Mouse (Mus musculus) small intestine, adult 2 months (tissue): ENCODE measurements around the gene Slc6a13.

Experiments used
- CTCF ChIP-seq: fragments of 200-500 bp; IDR thresholded peaks from 2 replicates; pipeline ENCODE4 v1.5.1; 2012; ENCODE audit warnings: low read depth, mild to moderate bottlenecking, control low read depth, inconsistent platforms, low read length, moderate library complexity, mixed read lengths; ENCODE audit not compliant: insufficient replicate concordance, insufficient read length; ENCODE audit errors: extremely low read depth
- POLR2A ChIP-seq: fragments of 200-500 bp; IDR thresholded peaks from 2 replicates; pipeline ENCODE4 v1.6.1; 2012; ENCODE audit warnings: low read depth, mild to moderate bottlenecking, control low read depth, inconsistent platforms, low read length, moderate library complexity

DNA sequence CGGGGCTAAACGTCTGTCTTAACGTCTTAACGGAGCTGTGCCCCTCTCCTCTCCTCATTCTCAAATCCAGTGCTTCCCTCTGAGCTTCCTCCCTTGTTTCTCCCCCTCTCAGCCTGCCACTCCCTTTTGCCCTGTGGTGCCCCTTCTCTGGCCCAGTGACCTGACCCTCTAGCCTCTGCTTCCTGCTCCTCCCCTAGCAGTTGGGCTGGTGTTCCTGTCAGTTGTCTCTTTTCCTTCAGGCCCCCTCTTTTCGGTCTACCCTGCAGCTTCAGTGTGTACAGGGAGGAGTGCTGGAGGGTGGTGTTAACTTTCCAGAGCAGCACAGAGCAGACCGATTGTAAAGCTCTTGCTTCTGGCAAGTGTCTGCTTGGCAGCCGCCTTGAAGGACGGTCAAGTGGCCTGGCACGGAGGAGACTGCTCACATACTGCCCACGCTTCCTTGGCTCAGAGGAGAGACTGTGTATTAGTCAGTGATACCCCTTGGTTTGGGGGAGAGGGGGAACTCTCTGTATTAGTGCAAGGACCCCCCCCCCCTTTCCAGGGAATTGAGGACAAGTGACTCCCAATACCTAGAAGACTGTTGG, 26.6 kb downstream of the Slc6a13 start:
- no peak for TF ChIP-seq CTCF
- TF ChIP-seq POLR2A, result no peak
